Mouse (Mus musculus): Measurements from ENCODE around the gene Josd1. TPM values are rescaled to one million over a fixed set of nuclear protein-coding genes. Genes with fewer than 3 reads are reported as not detected.
"Not testable (repeated sequence)": the region's sequence is repeated elsewhere in the genome, so short reads cannot be mapped to it uniquely, and the experiment has no call there.

Josd1 gene
- polyA plus RNA-seq, 1 experiment from 2014 or later = 13.9 TPM

DNA sequence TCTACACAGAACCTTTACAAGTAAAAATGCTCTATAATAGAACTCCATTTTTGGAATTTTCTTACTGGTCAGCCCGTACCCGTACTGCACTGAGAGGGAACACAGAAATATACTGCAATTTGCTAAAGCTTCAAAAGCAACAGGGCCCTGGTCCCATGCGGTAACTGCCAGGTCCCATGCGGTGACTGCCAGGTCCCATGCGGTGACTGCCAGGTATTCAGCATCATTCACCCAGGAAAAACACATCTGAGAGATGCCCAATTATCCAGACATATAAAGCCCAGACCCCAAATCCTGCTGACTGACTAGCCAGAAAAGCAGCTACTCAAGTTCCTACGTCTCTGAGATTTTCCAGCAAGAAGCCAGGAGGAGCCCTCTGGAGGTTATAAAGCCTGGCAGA lies 3.1 kb downstream of the Josd1 start:
- H3K4me2 ChIP-seq (replicated peaks; ENCODE audit: low read depth, low read length) = peak overlapping the region; percentile 66
- H3K9me3 ChIP-seq (ENCODE audit: low read length) = no peaks in the 10 kb centered on the region
- no peaks in the 10 kb centered on the region for H3K36me3 ChIP-seq (ENCODE audit: insufficient read depth, low read length)
- DNase-seq (ENCODE audit: low spot score) = no peak
- no peak overlapping the region for H3K27ac ChIP-seq (ENCODE audit: low read length)
- whole genome bisulfite sequencing = 78% methylated on average over 6 of the region's 6 CpGs
- no peak overlapping the region for H3K4me3 ChIP-seq (ENCODE audit: low read depth, low read length)
- H3K9ac ChIP-seq (replicated peaks; ENCODE audit: low read depth) = 0 out of 2 replicates have a peak overlapping the region, but pooled peaks have one; percentile 4
- TF ChIP-seq CTCF (IDR thresholded peaks at IDR 0.05) (no peak), EP300 (IDR thresholded peaks at IDR 0.05) (no peak)
- peaks cover 30% of the 10 kb centered on the region for H3K4me1 ChIP-seq (ENCODE audit: insufficient read depth, low read depth, low read length)
- no peaks in the 10 kb centered on the region for H3K27me3 ChIP-seq (replicated peaks; ENCODE audit: insufficient read depth, low read length)
- ATAC-seq = no peak

DNA sequence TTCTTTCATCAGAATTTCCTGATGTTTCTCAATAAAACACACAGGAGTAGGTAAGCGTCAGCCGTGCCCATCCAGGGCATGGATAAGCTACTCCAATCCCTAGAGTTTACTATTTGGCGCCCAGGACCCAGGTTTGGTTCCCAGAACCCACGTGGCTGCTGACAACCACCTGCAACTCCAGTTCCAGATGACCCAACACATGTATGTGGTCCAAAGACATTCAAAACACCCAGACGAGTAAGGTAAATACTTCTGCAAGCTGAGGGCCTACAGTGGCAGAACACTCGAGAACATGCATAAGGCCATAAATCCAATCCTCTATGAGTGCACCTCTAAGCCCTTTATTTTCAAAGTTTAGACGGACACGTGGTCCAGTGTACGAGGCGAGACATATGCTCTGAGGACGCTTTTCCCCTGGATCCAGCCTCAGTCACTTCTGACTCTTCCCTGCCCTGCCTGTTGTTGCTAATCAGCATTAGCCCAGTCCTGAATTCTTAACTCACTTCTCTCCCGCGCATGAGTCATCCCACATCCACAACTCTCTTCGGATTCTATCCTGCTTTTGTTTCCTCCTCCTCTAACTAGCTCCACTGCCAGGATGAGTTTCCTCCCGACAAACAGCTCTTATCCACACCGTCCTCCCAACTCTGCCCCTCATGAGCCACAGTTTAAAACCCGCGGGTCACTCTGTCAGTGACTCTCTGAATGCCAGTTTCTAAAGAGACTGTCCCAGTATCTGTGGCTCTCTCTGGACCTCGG lies 3.8 kb downstream of the Josd1 start:
- Histone ChIP-seq H3K4me2 (replicated peaks; ENCODE audit: low read depth, low read length) (peak overlapping the region; percentile 66), H3K36me3 (ENCODE audit: insufficient read depth, low read length) (no peaks in the 10 kb centered on the region), H3K4me1 (ENCODE audit: insufficient read depth, low read depth, low read length) (peaks cover 30% of the 10 kb centered on the region), H3K27ac (ENCODE audit: low read length) (no peak overlapping the region), H3K4me3 (ENCODE audit: low read depth, low read length) (no peak overlapping the region), H3K9ac (replicated peaks; ENCODE audit: low read depth) (0 out of 2 replicates have a peak overlapping the region, but pooled peaks have one; percentile 4), H3K27me3 (replicated peaks; ENCODE audit: insufficient read depth, low read length) (no peaks in the 10 kb centered on the region), H3K9me3 (ENCODE audit: low read length) (no peaks in the 10 kb centered on the region)
- no peak for ATAC-seq
- TF ChIP-seq CTCF (IDR thresholded peaks at IDR 0.05) (no peak), EP300 (IDR thresholded peaks at IDR 0.05) (no peak)
- DNase-seq (ENCODE audit: low spot score) = peak; percentile 50
- WGBS = 61% methylated on average over 19 of the region's 19 CpGs

DNA sequence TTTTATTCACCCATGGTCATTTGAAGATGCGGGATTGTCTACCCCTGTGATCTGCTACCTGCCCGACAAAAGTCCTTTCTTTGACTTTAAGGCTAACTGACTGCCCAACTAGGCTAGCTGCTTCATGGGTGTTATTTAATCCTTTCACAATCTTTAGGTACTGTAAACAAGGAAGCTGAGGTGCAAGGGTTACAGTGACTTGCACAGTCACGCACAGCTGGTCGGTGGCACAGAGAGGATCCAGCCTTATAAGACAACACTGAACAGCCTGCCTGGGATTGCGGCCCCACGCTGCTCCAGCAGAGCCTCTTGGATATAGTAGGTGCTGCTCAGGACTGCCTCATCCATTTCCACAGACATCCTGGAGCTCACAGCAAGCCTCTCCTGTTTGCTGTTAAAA lies 4.6 kb downstream of the Josd1 start:
- WGBS = 65% methylated on average over 6 of the region's 6 CpGs
- no peak overlapping the region for H3K27ac ChIP-seq (ENCODE audit: low read length)
- no peaks in the 10 kb centered on the region for H3K27me3 ChIP-seq (replicated peaks; ENCODE audit: insufficient read depth, low read length)
- H3K4me2 ChIP-seq (replicated peaks; ENCODE audit: low read depth, low read length) = no peak overlapping the region; the same call in 1 of the 2 replicates
- peaks cover 30% of the 10 kb centered on the region for H3K4me1 ChIP-seq (ENCODE audit: insufficient read depth, low read depth, low read length)
- H3K9ac ChIP-seq (replicated peaks; ENCODE audit: low read depth) = no peak overlapping the region
- peak; percentile 67 for DNase-seq (ENCODE audit: low spot score)
- H3K36me3 ChIP-seq (ENCODE audit: insufficient read depth, low read length) = no peaks in the 10 kb centered on the region
- H3K4me3 ChIP-seq (ENCODE audit: low read depth, low read length) = no peak overlapping the region
- TF ChIP-seq CTCF (IDR thresholded peaks at IDR 0.05) = no peak
- TF ChIP-seq EP300 (IDR thresholded peaks at IDR 0.05) = no peak
- H3K9me3 ChIP-seq (ENCODE audit: low read length) = no peaks in the 10 kb centered on the region
- no peak for ATAC-seq

DNA sequence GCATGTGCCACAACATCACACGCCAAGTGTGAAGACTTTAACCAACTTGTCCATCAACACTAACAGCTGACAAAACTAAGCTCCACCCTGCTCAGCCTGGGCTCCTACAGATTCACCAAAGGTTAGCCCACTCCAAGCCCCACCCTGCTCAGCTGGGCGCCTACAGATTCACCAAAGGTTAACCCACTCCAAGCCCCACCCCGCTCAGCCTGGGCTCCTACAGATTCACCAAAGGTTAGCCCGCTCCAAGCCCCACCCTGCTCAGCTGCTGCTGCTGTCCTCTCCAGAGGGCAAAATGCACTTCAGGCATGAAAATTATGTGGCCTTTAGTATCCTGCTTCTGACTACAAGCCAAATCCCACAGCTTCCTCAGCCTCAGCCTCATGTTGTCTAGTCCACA lies 5.7 kb downstream of the Josd1 start:
- Histone ChIP-seq H3K9ac (replicated peaks; ENCODE audit: low read depth) (no peak overlapping the region), H3K9me3 (ENCODE audit: low read length) (no peaks in the 10 kb centered on the region), H3K36me3 (ENCODE audit: insufficient read depth, low read length) (no peaks in the 10 kb centered on the region), H3K4me1 (ENCODE audit: insufficient read depth, low read depth, low read length) (peaks cover 30% of the 10 kb centered on the region), H3K4me2 (replicated peaks; ENCODE audit: low read depth, low read length) (no peak overlapping the region), H3K27me3 (replicated peaks; ENCODE audit: insufficient read depth, low read length) (no peaks in the 10 kb centered on the region), H3K4me3 (ENCODE audit: low read depth, low read length) (no peak overlapping the region), H3K27ac (ENCODE audit: low read length) (no peak overlapping the region)
- 87% methylated on average over 4 of the region's 4 CpGs for WGBS
- DNase-seq (ENCODE audit: low spot score) (no peak), ATAC-seq (no peak)
- TF ChIP-seq EP300 (IDR thresholded peaks at IDR 0.05) (no peak), CTCF (IDR thresholded peaks at IDR 0.05) (no peak)

DNA sequence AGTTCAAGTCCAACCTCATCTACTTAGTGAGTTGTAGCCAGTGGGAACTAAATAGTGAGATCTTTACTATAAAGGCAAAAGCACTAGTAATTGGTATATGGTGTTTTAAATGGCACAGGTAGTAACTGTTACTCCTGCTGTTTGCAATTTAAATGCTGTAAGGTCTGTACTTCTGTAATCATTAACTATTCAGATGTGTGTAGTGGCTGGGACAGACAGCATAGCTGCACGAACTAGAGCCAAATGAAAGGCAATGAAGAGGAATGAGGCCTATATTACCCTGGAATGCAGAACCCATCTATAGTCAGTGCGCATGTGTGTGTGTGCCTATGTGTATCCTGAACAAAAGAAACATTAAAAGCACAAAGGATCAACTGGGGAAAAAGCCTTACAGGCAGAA lies 9.8 kb downstream of the Josd1 start:
- Histone ChIP-seq H3K4me3 (ENCODE audit: low read depth, low read length) (no peak overlapping the region), H3K9ac (replicated peaks; ENCODE audit: low read depth) (no peak overlapping the region), H3K4me2 (replicated peaks; ENCODE audit: low read depth, low read length) (no peak overlapping the region), H3K27me3 (replicated peaks; ENCODE audit: insufficient read depth, low read length) (no peaks in the 10 kb centered on the region), H3K9me3 (ENCODE audit: low read length) (no peaks in the 10 kb centered on the region), H3K36me3 (ENCODE audit: insufficient read depth, low read length) (peaks cover 21% of the 10 kb centered on the region; the same call in 1 of the 2 replicates), H3K27ac (ENCODE audit: low read length) (no peak overlapping the region), H3K4me1 (ENCODE audit: insufficient read depth, low read depth, low read length) (no peaks in the 10 kb centered on the region)
- TF ChIP-seq EP300 (IDR thresholded peaks at IDR 0.05) (no peak), CTCF (IDR thresholded peaks at IDR 0.05) (no peak)
- no peak for ATAC-seq
- 74% methylated on average over 2 of the region's 2 CpGs for WGBS
- DNase-seq (ENCODE audit: low spot score) = no peak

DNA sequence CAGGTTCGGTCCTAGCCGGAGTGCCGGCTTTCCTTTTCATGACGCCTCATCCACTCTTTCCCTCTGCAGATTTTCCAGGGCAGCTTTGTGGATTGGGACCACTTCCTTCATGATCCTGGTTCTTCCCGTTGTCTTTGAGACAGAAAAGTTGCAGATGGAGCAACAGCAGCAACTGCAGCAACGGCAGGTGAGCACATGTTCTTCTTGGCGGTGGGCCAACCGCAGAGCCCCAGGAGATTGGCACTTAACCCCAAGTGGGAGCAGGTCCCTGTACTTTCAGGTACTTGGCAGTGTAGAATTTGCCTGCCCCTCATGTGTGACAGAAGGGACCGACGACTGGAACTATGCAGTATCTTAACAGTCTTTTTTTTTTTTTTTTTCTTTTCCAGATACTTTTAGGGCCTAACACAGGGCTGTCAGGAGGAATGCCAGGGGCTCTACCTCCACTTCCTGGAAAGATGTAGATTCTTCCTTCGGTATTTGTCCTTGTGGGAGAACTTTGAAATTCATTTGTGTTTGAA lies 15.8 kb downstream of the Josd1 start:
- not testable (repeated sequence) for H3K4me3 ChIP-seq (ENCODE audit: low read depth, low read length)

More for the DNA sequence above, 15.8 kb downstream of the Josd1 start:
- not testable (repeated sequence) for H3K4me1 ChIP-seq (ENCODE audit: insufficient read depth, low read depth, low read length); H3K9ac ChIP-seq (replicated peaks; ENCODE audit: low read depth); ATAC-seq; H3K27ac ChIP-seq (ENCODE audit: low read length); DNase-seq (ENCODE audit: low spot score); H3K9me3 ChIP-seq (ENCODE audit: low read length); H3K27me3 ChIP-seq (replicated peaks; ENCODE audit: insufficient read depth, low read length)
- peak overlapping the region; percentile 81 for H3K4me2 ChIP-seq (replicated peaks; ENCODE audit: low read depth, low read length)
- peaks cover 21% of the 10 kb centered on the region; the same call in 1 of the 2 replicates for H3K36me3 ChIP-seq (ENCODE audit: insufficient read depth, low read length)
- WGBS = 58% methylated on average over 11 of the region's 11 CpGs

All from lung, postnatal 0 days (tissue).